21 mouse cellular contexts compared by ENCODE assay signal in the genomic region with DNA sequence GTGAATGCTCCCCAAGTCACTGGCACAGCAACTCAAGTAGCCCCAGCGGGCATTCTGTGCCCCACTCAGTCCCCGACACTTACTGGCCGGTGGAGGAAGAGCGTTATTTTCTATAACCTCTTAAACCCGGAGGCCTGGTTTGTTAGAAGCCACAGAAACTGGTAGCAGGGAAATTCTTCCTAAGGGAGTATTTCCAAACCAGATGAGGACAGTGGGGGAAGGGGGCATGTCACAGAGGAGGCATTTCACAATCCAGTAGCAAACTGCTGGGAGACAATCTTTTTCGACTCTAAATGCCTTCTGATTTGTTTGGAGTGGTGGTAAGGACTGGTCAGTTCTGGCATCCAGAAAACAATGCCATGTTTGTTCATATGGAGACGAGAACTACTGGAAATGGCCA. TPM values are rescaled to one million over a fixed set of nuclear protein-coding genes. Genes with fewer than 3 reads are reported as not detected.
DNase-seq lines count a peak whose midpoint lies in the region; ATAC-seq lines count a peak whose summit lies in the region.
"Had no signal": no experiment of that assay in that cellular context is flagged by ENCODE, and none has a peak within 500 bp of the region (broad histone marks: within the 10 kb centered on the region; RNA-seq: fewer than 3 reads in every experiment).

No protein-coding gene starts in this region.

- H3K36me3 ChIP-seq in liver, embryonic 11.5 days (ENCODE audit: control insufficient read depth, insufficient read depth, low read length): peaks cover 13% of the 10 kb centered on the region; the same call in 1 of the 2 replicates
- peaks cover 40% of the 10 kb centered on the region for H3K36me3 ChIP-seq in embryonic facial prominence, embryonic 12.5 days

- H3K27ac ChIP-seq in liver, embryonic 11.5 days (ENCODE audit: low read depth, low read length): peak overlapping the region; percentile 1; the same call in 1 of the 2 replicates
- peak overlapping the region; percentile 76 for H3K27ac ChIP-seq in brown adipose tissue, adult 24 weeks (replicated peaks; ENCODE audit: low read depth, low read length)
- no peak overlapping the region for H3K27ac ChIP-seq in embryonic facial prominence, embryonic 12.5 days
- H3K27ac ChIP-seq: embryonic facial prominence, embryonic 15.5 days; forebrain, embryonic 12.5 days; heart, embryonic 15.5 days; hindbrain, embryonic 14.5 days had no signal

- no peaks in the 10 kb centered on the region for H3K27me3 ChIP-seq in liver, embryonic 11.5 days (replicated peaks; ENCODE audit: control insufficient read depth, insufficient read depth, low read length)
- no peaks in the 10 kb centered on the region for H3K27me3 ChIP-seq in embryonic facial prominence, embryonic 12.5 days
- H3K27me3 ChIP-seq: embryonic facial prominence, embryonic 15.5 days; forebrain, embryonic 12.5 days; heart, embryonic 15.5 days had no signal

- no peak overlapping the region for H3K4me2 ChIP-seq in liver, embryonic 11.5 days
- no peak overlapping the region for H3K4me2 ChIP-seq in embryonic facial prominence, embryonic 12.5 days (replicated peaks)
- H3K4me2 ChIP-seq: embryonic facial prominence, embryonic 15.5 days; forebrain, embryonic 12.5 days; heart, embryonic 15.5 days; hindbrain, embryonic 14.5 days had no signal

- ATAC-seq in liver, embryonic 11.5 days (replicated peaks; ENCODE audit: low FRiP score): no peak
- no peak for ATAC-seq in embryonic facial prominence, embryonic 12.5 days (ENCODE audit: insufficient number of reproducible peaks, insufficient read depth, low FRiP score, low TSS enrichment)

- no peak for DNase-seq in liver, embryonic 11.5 days (ENCODE audit: low spot score)
- no peak for DNase-seq in liver
- peak; percentile 31 for DNase-seq in lung, postnatal 25 days (ENCODE audit: low spot score)
- DNase-seq in retina, embryonic 14.5 days (ENCODE audit: low spot score): no peak
- DNase-seq in spleen, postnatal 36 days (ENCODE audit: low spot score in 2 of 2): no peak
- DNase-seq in layer of hippocampus, adult 11-12 months (ENCODE audit: low spot score): no peak
- DNase-seq: cerebellum, adult 11-12 months; heart, adult 11 months; kidney, adult 11 months; kidney, postnatal 25 days; layer of hippocampus, postnatal 36 days; retina, postnatal 1 day; thymus, postnatal 36 days had no signal

- no peaks in the 10 kb centered on the region for H3K9me3 ChIP-seq in liver, embryonic 11.5 days (ENCODE audit: control insufficient read depth, low read length)
- H3K9me3 ChIP-seq in embryonic facial prominence, embryonic 12.5 days: no peaks in the 10 kb centered on the region
- H3K9me3 ChIP-seq: embryonic facial prominence, embryonic 15.5 days; forebrain, embryonic 12.5 days; heart, embryonic 15.5 days had no signal

- WGBS in liver, embryonic 11.5 days: 88% methylated on average over 7 of the region's 7 CpGs
- WGBS in embryonic facial prominence, embryonic 12.5 days: 69% methylated on average over 7 of the region's 7 CpGs

- H3K4me1 ChIP-seq in liver, embryonic 11.5 days (replicated peaks; ENCODE audit: control insufficient read depth, insufficient read depth, low read length): peaks cover 3% of the 10 kb centered on the region; the same call in 1 of the 2 replicates
- H3K4me1 ChIP-seq in brown adipose tissue, adult 24 weeks (ENCODE audit: control insufficient read depth, insufficient read depth, insufficient read length, low read length): peaks cover 8% of the 10 kb centered on the region
- H3K4me1 ChIP-seq in embryonic facial prominence, embryonic 12.5 days: peaks cover 11% of the 10 kb centered on the region; the same call in 1 of the 2 replicates
- H3K4me1 ChIP-seq: embryonic facial prominence, embryonic 15.5 days; forebrain, embryonic 12.5 days; heart, embryonic 15.5 days had no signal

- no peak overlapping the region for H3K9ac ChIP-seq in liver, embryonic 11.5 days (ENCODE audit: low read depth, low read length)
- 0 out of 2 replicates have a peak overlapping the region, but pooled peaks have one; percentile 7 for H3K9ac ChIP-seq in embryonic facial prominence, embryonic 12.5 days
- H3K9ac ChIP-seq: embryonic facial prominence, embryonic 15.5 days; forebrain, embryonic 12.5 days; heart, embryonic 15.5 days; hindbrain, embryonic 14.5 days had no signal

- no peak overlapping the region for H3K4me3 ChIP-seq in liver, embryonic 11.5 days (ENCODE audit: low read depth, low read length)
- no peak overlapping the region for H3K4me3 ChIP-seq in brown adipose tissue, adult 24 weeks (ENCODE audit: insufficient read depth, low read depth, low read length)
- H3K4me3 ChIP-seq in embryonic facial prominence, embryonic 12.5 days: no peak overlapping the region
- H3K4me3 ChIP-seq: embryonic facial prominence, embryonic 15.5 days; forebrain, embryonic 12.5 days; heart, embryonic 15.5 days had no signal

RNA-seq across cellular contexts. Expression of gene Pgd, which starts 12.6 kb away (rescaled TPM):
- polyA plus RNA-seq in liver, embryonic 11.5 days (2014; fragmentation: Nextera tagmentation; extraction: Ambion mirVana): 49.9 and 57.3 TPM in 2 replicates
- polyA plus RNA-seq in brown adipose tissue, adult 24 weeks (2012; ENCODE audit: insufficient read depth, insufficient read length, missing spikeins): 583 and 610 TPM in 2 replicates
- polyA plus RNA-seq in embryonic facial prominence, embryonic 12.5 days (2016; fragmentation: Nextera tagmentation; extraction: Ambion mirVana): 113 and 116 TPM in 2 replicates

RNA-seq across cellular contexts. Expression of gene Cenps, which starts 41.7 kb away (rescaled TPM):
- 37.0 and 37.1 TPM in 2 replicates for polyA plus RNA-seq in liver, embryonic 11.5 days (2014; fragmentation: Nextera tagmentation; extraction: Ambion mirVana)
- not detected in 2 replicates for polyA plus RNA-seq in brown adipose tissue, adult 24 weeks (2012; ENCODE audit: insufficient read depth, insufficient read length, missing spikeins)
- 42.7 and 47.1 TPM in 2 replicates for polyA plus RNA-seq in embryonic facial prominence, embryonic 12.5 days (2016; fragmentation: Nextera tagmentation; extraction: Ambion mirVana)

RNA-seq across cellular contexts. Expression of gene Cort, which starts 52.6 kb away (rescaled TPM):
- 0.26 and 0.38 TPM in 2 replicates for polyA plus RNA-seq in liver, embryonic 11.5 days (2014; fragmentation: Nextera tagmentation; extraction: Ambion mirVana)
- polyA plus RNA-seq in brown adipose tissue, adult 24 weeks (2012; ENCODE audit: insufficient read depth, insufficient read length, missing spikeins): not detected in 2 replicates
- 0.36 TPM in 1 of 2 replicates, not detected in the other for polyA plus RNA-seq in embryonic facial prominence, embryonic 12.5 days (2016; fragmentation: Nextera tagmentation; extraction: Ambion mirVana)
- polyA plus RNA-seq: limb, embryonic 11.5 days; small intestine, adult 2 months had no signal

Comparison
In these comparisons a context has a peak if more than half of its experiments do, and no peak if none do; other contexts are left out.
1. RNA of gene Cenps, which starts 41.7 kb away (polyA plus RNA-seq): 42.7 to 47.1 TPM in embryonic facial prominence, embryonic 12.5 days and 37.0 to 37.1 TPM in liver, embryonic 11.5 days; not detected in brown adipose tissue, adult 24 weeks; every median in the first group is over 10 times any median in the second.